Mouse (Mus musculus): ENCODE results near the gene Cpsf4l.

DNA sequence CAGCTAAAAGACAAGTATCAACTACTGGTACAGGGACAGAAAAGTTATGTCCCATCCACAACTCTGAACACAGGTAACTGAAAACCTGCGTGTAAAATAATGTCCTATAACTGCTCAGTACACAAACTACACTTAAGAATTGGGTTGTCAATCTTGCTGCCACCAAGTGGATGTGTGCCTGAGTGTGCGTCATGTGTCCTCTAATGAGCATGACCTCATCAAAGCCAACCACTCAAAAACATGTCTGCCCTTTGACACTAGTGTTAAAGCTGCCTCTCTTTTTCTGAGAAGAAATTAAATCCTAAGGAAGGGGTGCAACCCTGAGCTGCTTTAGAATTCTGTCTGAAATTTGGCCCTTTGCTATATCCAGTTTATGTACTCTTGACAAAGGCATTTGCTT is 45.5 kb downstream of the Cpsf4l start:
- no peak for TF ChIP-seq GATA1 (IDR thresholded peaks at IDR 0.05; ENCODE audit: borderline replicate concordance, low read length)
- TF ChIP-seq FLI1 (IDR thresholded peaks at IDR 0.05; ENCODE audit: low read length) = no peak
